Mouse (Mus musculus): Measurements from ENCODE around the gene Tcte1. TPM values are rescaled to one million over a fixed set of nuclear protein-coding genes. Genes with fewer than 3 reads are reported as not detected.

Gene Tcte1
- polyA plus RNA-seq, 1 experiment, result 3.7 TPM

- H3K27ac ChIP-seq (ENCODE audit: insufficient read depth, low read length), result no peak overlapping the region
- TF ChIP-seq POLR2A (IDR thresholded peaks at IDR 0.05; ENCODE audit: extremely low read depth, insufficient read depth, low read length), result no peak
- H3K4me3 ChIP-seq (ENCODE audit: insufficient read depth, low read length), result no peak overlapping the region
- peaks cover 4% of the 10 kb centered on the region; the same call in 1 of the 2 replicates for H3K4me1 ChIP-seq (ENCODE audit: control insufficient read depth, insufficient read depth, low read length)
Measured at GRCm38 (mm10) chr17:45567162-45567601, 43.9 kb downstream of the Tcte1 start.

GRCm38 (mm10) chr17:45568990-45569389 lies 45.8 kb downstream of the Tcte1 start:
- no peak overlapping the region for H3K4me3 ChIP-seq (ENCODE audit: insufficient read depth, low read length)
- H3K4me1 ChIP-seq (ENCODE audit: control insufficient read depth, insufficient read depth, low read length), result peaks cover 4% of the 10 kb centered on the region; the same call in 1 of the 2 replicates
- TF ChIP-seq CTCF (IDR thresholded peaks at IDR 0.05; ENCODE audit: extremely low read depth, insufficient read depth, low read length), result no peak
- TF ChIP-seq POLR2A (IDR thresholded peaks at IDR 0.05; ENCODE audit: extremely low read depth, insufficient read depth, low read length), result no peak
- no peak overlapping the region for H3K27ac ChIP-seq (ENCODE audit: insufficient read depth, low read length)

GRCm38 (mm10) chr17:45569999-45570398 lies 46.8 kb downstream of the Tcte1 start:
- Histone ChIP-seq H3K27ac (ENCODE audit: insufficient read depth, low read length) (no peak overlapping the region), H3K4me1 (ENCODE audit: control insufficient read depth, insufficient read depth, low read length) (peaks cover 4% of the 10 kb centered on the region; the same call in 1 of the 2 replicates), H3K4me3 (ENCODE audit: insufficient read depth, low read length) (no peak overlapping the region)
- TF ChIP-seq POLR2A (IDR thresholded peaks at IDR 0.05; ENCODE audit: extremely low read depth, insufficient read depth, low read length), result no peak
- no peak for TF ChIP-seq CTCF (IDR thresholded peaks at IDR 0.05; ENCODE audit: extremely low read depth, insufficient read depth, low read length)

- TF ChIP-seq POLR2A (IDR thresholded peaks at IDR 0.05; ENCODE audit: extremely low read depth, insufficient read depth, low read length) (peak; percentile 65; the same call in 1 of the 2 replicates), CTCF (IDR thresholded peaks at IDR 0.05; ENCODE audit: extremely low read depth, insufficient read depth, low read length) (no peak)
- Histone ChIP-seq H3K27ac (ENCODE audit: insufficient read depth, low read length) (peak overlapping the region; percentile 99), H3K4me1 (ENCODE audit: control insufficient read depth, insufficient read depth, low read length) (peaks cover 4% of the 10 kb centered on the region; the same call in 1 of the 2 replicates), H3K4me3 (ENCODE audit: insufficient read depth, low read length) (peak overlapping the region; percentile 48)
Measured at GRCm38 (mm10) chr17:45572103-45573086, 49.2 kb downstream of the Tcte1 start.

GRCm38 (mm10) chr17:45573087-45573779 lies 50.0 kb downstream of the Tcte1 start, which contains the start of gene Hsp90ab1:
Hsp90ab1 (minus strand) TSS chr17:45573271.
- Histone ChIP-seq H3K4me1 (ENCODE audit: control insufficient read depth, insufficient read depth, low read length) (peaks cover 4% of the 10 kb centered on the region; the same call in 1 of the 2 replicates), H3K27ac (ENCODE audit: insufficient read depth, low read length) (peak within 1 kb of the TSS; percentile 99), H3K4me3 (ENCODE audit: insufficient read depth, low read length) (peak within 1 kb of the TSS; percentile 48)
- TF ChIP-seq CTCF (IDR thresholded peaks at IDR 0.05; ENCODE audit: extremely low read depth, insufficient read depth, low read length), result no peak
- peak; percentile 95 for TF ChIP-seq POLR2A (IDR thresholded peaks at IDR 0.05; ENCODE audit: extremely low read depth, insufficient read depth, low read length)

- H3K27ac ChIP-seq (ENCODE audit: insufficient read depth, low read length), result peak overlapping the region; percentile 98
- H3K4me1 ChIP-seq (ENCODE audit: control insufficient read depth, insufficient read depth, low read length), result peaks cover 4% of the 10 kb centered on the region; the same call in 1 of the 2 replicates
- TF ChIP-seq POLR2A (IDR thresholded peaks at IDR 0.05; ENCODE audit: extremely low read depth, insufficient read depth, low read length) (peak; percentile 62; the same call in 1 of the 2 replicates), CTCF (IDR thresholded peaks at IDR 0.05; ENCODE audit: extremely low read depth, insufficient read depth, low read length) (no peak)
- H3K4me3 ChIP-seq (ENCODE audit: insufficient read depth, low read length), result peak overlapping the region; percentile 48
Measured at GRCm38 (mm10) chr17:45573780-45574123, 50.5 kb downstream of the Tcte1 start.

- Histone ChIP-seq H3K27ac (ENCODE audit: insufficient read depth, low read length) (peak overlapping the region; percentile 97), H3K4me1 (ENCODE audit: control insufficient read depth, insufficient read depth, low read length) (peaks cover 4% of the 10 kb centered on the region; the same call in 1 of the 2 replicates), H3K4me3 (ENCODE audit: insufficient read depth, low read length) (peak overlapping the region; percentile 48)
- no peak for TF ChIP-seq CTCF (IDR thresholded peaks at IDR 0.05; ENCODE audit: extremely low read depth, insufficient read depth, low read length)
- peak; percentile 66 for TF ChIP-seq POLR2A (IDR thresholded peaks at IDR 0.05; ENCODE audit: extremely low read depth, insufficient read depth, low read length)
Measured at GRCm38 (mm10) chr17:45574129-45574761, 51.0 kb downstream of the Tcte1 start.

- Histone ChIP-seq H3K27ac (ENCODE audit: insufficient read depth, low read length) (no peak overlapping the region), H3K4me3 (ENCODE audit: insufficient read depth, low read length) (no peak overlapping the region), H3K4me1 (ENCODE audit: control insufficient read depth, insufficient read depth, low read length) (peaks cover 2% of the 10 kb centered on the region; the same call in 1 of the 2 replicates)
- TF ChIP-seq POLR2A (IDR thresholded peaks at IDR 0.05; ENCODE audit: extremely low read depth, insufficient read depth, low read length), result no peak
- TF ChIP-seq CTCF (IDR thresholded peaks at IDR 0.05; ENCODE audit: extremely low read depth, insufficient read depth, low read length), result no peak
Measured at GRCm38 (mm10) chr17:45575123-45575897, 52.1 kb downstream of the Tcte1 start.

Measured in cortical plate, adult 2 months (tissue).